Mouse (Mus musculus): ENCODE results near the gene Clec4f.
A peak's percentile ranks its signal among the peaks of the same experiment; 100 is the strongest.
"Not testable (repeated sequence)": the region's sequence is repeated elsewhere in the genome, so short reads cannot be mapped to it uniquely, and the experiment has no call there.

Gene Clec4f

GRCm38 (mm10) chr6:83656087-83656486 lies at the start of gene Clec4f:
TSS of gene Clec4f (minus strand) at chr6:83656187.
- DNase-seq = no peak

- no peak for DNase-seq
These were observed 48.7 kb upstream of the Clec4f start for GRCm38 (mm10) chr6:83704701-83705100.

GRCm38 (mm10) chr6:83704294-83704693 lies 48.3 kb upstream of the Clec4f start:
- no peak for DNase-seq

GRCm38 (mm10) chr6:83703722-83704078 lies 47.7 kb upstream of the Clec4f start:
- no peak for DNase-seq

GRCm38 (mm10) chr6:83703000-83703721 lies 47.2 kb upstream of the Clec4f start:
- DNase-seq = no peak

- no peak for DNase-seq
These were observed 46.4 kb upstream of the Clec4f start for GRCm38 (mm10) chr6:83702146-83702999.

- DNase-seq = no peak
These were observed 45.0 kb upstream of the Clec4f start for GRCm38 (mm10) chr6:83701001-83701400.

- no peak for DNase-seq
These were observed 44.0 kb upstream of the Clec4f start for GRCm38 (mm10) chr6:83699971-83700370.

GRCm38 (mm10) chr6:83697932-83698331 lies 41.9 kb upstream of the Clec4f start:
- DNase-seq = no peak

GRCm38 (mm10) chr6:83696684-83697083 lies 40.7 kb upstream of the Clec4f start:
- DNase-seq = no peak

- no peak for DNase-seq
These were observed 39.7 kb upstream of the Clec4f start for GRCm38 (mm10) chr6:83695731-83696130.

GRCm38 (mm10) chr6:83693835-83694234 lies 37.8 kb upstream of the Clec4f start:
- peak; percentile 46 to 73 for DNase-seq

GRCm38 (mm10) chr6:83692962-83693361 lies 37.0 kb upstream of the Clec4f start:
- DNase-seq = no peak

GRCm38 (mm10) chr6:83690936-83691335 lies 34.9 kb upstream of the Clec4f start:
- DNase-seq = no peak

- DNase-seq = peak; percentile 45 to 68
These were observed 34.3 kb upstream of the Clec4f start for GRCm38 (mm10) chr6:83690277-83690676.

- no peak for DNase-seq
These were observed 33.4 kb upstream of the Clec4f start for GRCm38 (mm10) chr6:83689374-83689773.

- no peak for DNase-seq
These were observed 21.8 kb upstream of the Clec4f start, which contains the start of gene Cd207 for GRCm38 (mm10) chr6:83677757-83678156. TSS of gene Cd207 (minus strand) at chr6:83677857.

GRCm38 (mm10) chr6:83673395-83673794 lies 17.4 kb upstream of the Clec4f start:
- peak; percentile 70 to 83 for DNase-seq

GRCm38 (mm10) chr6:83665009-83665408 lies 9.0 kb upstream of the Clec4f start:
- no peak for DNase-seq

GRCm38 (mm10) chr6:83660821-83661220 lies 4.8 kb upstream of the Clec4f start:
- no peak for DNase-seq

GRCm38 (mm10) chr6:83646715-83647114 lies 9.3 kb downstream of the Clec4f start:
- DNase-seq = no peak

- DNase-seq = no peak
These were observed 20.7 kb downstream of the Clec4f start for GRCm38 (mm10) chr6:83635329-83635728.

- not testable (repeated sequence) for DNase-seq
These were observed 21.4 kb downstream of the Clec4f start for GRCm38 (mm10) chr6:83634631-83635030.

GRCm38 (mm10) chr6:83634106-83634505 lies 21.9 kb downstream of the Clec4f start:
- DNase-seq = not testable (repeated sequence)
